23 mouse cellular contexts compared by ENCODE assay signal in the genomic region with DNA sequence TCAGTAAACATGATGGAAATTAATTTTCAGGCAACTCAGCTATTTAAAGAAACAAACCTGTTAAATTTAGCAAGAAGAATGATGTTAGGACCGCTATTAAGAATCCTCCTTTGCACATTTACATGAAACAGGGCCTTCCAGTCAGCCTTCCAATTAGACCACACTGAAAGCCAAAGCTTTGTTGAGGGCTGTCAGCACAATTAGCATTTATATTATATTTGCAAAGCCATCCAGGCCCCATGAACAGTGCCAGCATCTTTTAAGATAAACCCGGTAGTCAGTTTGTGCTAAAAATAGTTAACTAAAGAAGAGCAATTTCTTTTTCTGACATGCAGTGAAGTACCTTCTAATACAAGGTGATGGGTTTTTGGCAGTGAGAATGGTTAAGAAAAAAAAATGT.
DNase-seq lines count a peak whose midpoint lies in the region; ATAC-seq lines count a peak whose summit lies in the region.
"Had no signal": no experiment of that assay in that cellular context is flagged by ENCODE, and none has a peak within 500 bp of the region (broad histone marks: within the 10 kb centered on the region; RNA-seq: fewer than 3 reads in every experiment).

No protein-coding gene starts in this region.

- no peak for DNase-seq in forebrain, embryonic 11.5 days (ENCODE audit: low spot score)
- no peak for DNase-seq in midbrain, embryonic 11.5 days (ENCODE audit: low spot score, missing footprints)
- DNase-seq in midbrain, embryonic 10.5 days (ENCODE audit: low spot score), result no peak
- peak; percentile 76 for DNase-seq in retina, postnatal 1 day
- DNase-seq in thymus, postnatal 0 days (ENCODE audit: low spot score), result no peak
- DNase-seq in left cerebral cortex, adult 18-20 months (ENCODE audit: low spot score in 2 of 2), result no peak
- DNase-seq: adrenal gland, adult 2 months; cerebellum, adult 8-10 months; gastrocnemius, postnatal 25 days; kidney, adult 18-20 months; kidney, postnatal 4 days; liver, embryonic 13.5 days; lung, adult 2 months; lung, postnatal 36 days; thymus, postnatal 4 days had no signal

- peaks cover 3% of the 10 kb centered on the region; the same call in 1 of the 2 replicates for H3K4me1 ChIP-seq in forebrain, embryonic 12.5 days
- no peaks in the 10 kb centered on the region for H3K4me1 ChIP-seq in forebrain, embryonic 11.5 days (replicated peaks; ENCODE audit: control insufficient read depth, insufficient read depth, low read length)
- H3K4me1 ChIP-seq in midbrain, embryonic 11.5 days (ENCODE audit: control insufficient read depth, insufficient read depth, low read length), result no peaks in the 10 kb centered on the region
- no peaks in the 10 kb centered on the region for H3K4me1 ChIP-seq in midbrain, embryonic 10.5 days
- H3K4me1 ChIP-seq in midbrain, embryonic 13.5 days (replicated peaks), result no peaks in the 10 kb centered on the region
- H3K4me1 ChIP-seq: embryonic facial prominence, embryonic 15.5 days; heart, embryonic 10.5 days; liver, embryonic 13.5 days; megakaryocyte, embryonic 14.5 days; neural tube, embryonic 12.5 days; stomach, embryonic 15.5 days had no signal

- no peak overlapping the region for H3K27ac ChIP-seq in forebrain, embryonic 12.5 days
- no peak overlapping the region for H3K27ac ChIP-seq in forebrain, embryonic 11.5 days (ENCODE audit: low read depth, low read length)
- no peak overlapping the region for H3K27ac ChIP-seq in midbrain, embryonic 11.5 days (ENCODE audit: low read depth, low read length)
- no peak overlapping the region for H3K27ac ChIP-seq in midbrain, embryonic 10.5 days (replicated peaks)
- H3K27ac ChIP-seq in midbrain, embryonic 13.5 days, result no peak overlapping the region
- H3K27ac ChIP-seq: embryonic facial prominence, embryonic 15.5 days; heart, embryonic 10.5 days; left cerebral cortex, adult 2 months; liver, embryonic 13.5 days; neural tube, embryonic 12.5 days; stomach, embryonic 15.5 days had no signal

- H3K27me3 ChIP-seq in forebrain, embryonic 12.5 days, result no peaks in the 10 kb centered on the region
- no peaks in the 10 kb centered on the region for H3K27me3 ChIP-seq in forebrain, embryonic 11.5 days (ENCODE audit: control insufficient read depth, insufficient read depth, low read length)
- no peaks in the 10 kb centered on the region for H3K27me3 ChIP-seq in midbrain, embryonic 11.5 days (ENCODE audit: control insufficient read depth, insufficient read depth, low read length)
- no peaks in the 10 kb centered on the region for H3K27me3 ChIP-seq in midbrain, embryonic 10.5 days (ENCODE audit: low read depth, poor library complexity, severe bottlenecking)
- H3K27me3 ChIP-seq in midbrain, embryonic 13.5 days, result no peaks in the 10 kb centered on the region
- H3K27me3 ChIP-seq: embryonic facial prominence, embryonic 15.5 days; liver, embryonic 13.5 days; megakaryocyte, embryonic 14.5 days; neural tube, embryonic 12.5 days; stomach, embryonic 15.5 days had no signal

- H3K9me3 ChIP-seq in forebrain, embryonic 12.5 days, result no peaks in the 10 kb centered on the region
- H3K9me3 ChIP-seq in forebrain, embryonic 11.5 days (ENCODE audit: control insufficient read depth, low read length), result no peaks in the 10 kb centered on the region
- no peaks in the 10 kb centered on the region for H3K9me3 ChIP-seq in midbrain, embryonic 11.5 days (ENCODE audit: control insufficient read depth, low read length)
- no peaks in the 10 kb centered on the region for H3K9me3 ChIP-seq in midbrain, embryonic 10.5 days (replicated peaks)
- no peaks in the 10 kb centered on the region for H3K9me3 ChIP-seq in midbrain, embryonic 13.5 days
- H3K9me3 ChIP-seq: embryonic facial prominence, embryonic 15.5 days; heart, embryonic 10.5 days; liver, embryonic 13.5 days; megakaryocyte, embryonic 14.5 days; neural tube, embryonic 12.5 days; stomach, embryonic 15.5 days had no signal

- ATAC-seq in forebrain, embryonic 12.5 days (ENCODE audit: low FRiP score), result 0 out of 2 replicates have a peak, but pooled peaks have one; percentile 36
- ATAC-seq in forebrain, embryonic 11.5 days (replicated peaks; ENCODE audit: low FRiP score), result no peak
- ATAC-seq in midbrain, embryonic 11.5 days (ENCODE audit: low FRiP score), result 0 out of 2 replicates have a peak, but pooled peaks have one; percentile 50
- peak; percentile 67 for ATAC-seq in midbrain, embryonic 13.5 days

- H3K36me3 ChIP-seq in forebrain, embryonic 12.5 days (replicated peaks), result no peaks in the 10 kb centered on the region
- H3K36me3 ChIP-seq in forebrain, embryonic 11.5 days (ENCODE audit: control insufficient read depth, insufficient read depth, low read length), result no peaks in the 10 kb centered on the region
- no peaks in the 10 kb centered on the region for H3K36me3 ChIP-seq in midbrain, embryonic 11.5 days (ENCODE audit: control insufficient read depth, insufficient read depth, low read length)
- H3K36me3 ChIP-seq in midbrain, embryonic 10.5 days, result no peaks in the 10 kb centered on the region
- no peaks in the 10 kb centered on the region for H3K36me3 ChIP-seq in midbrain, embryonic 13.5 days
- H3K36me3 ChIP-seq: embryonic facial prominence, embryonic 15.5 days; heart, embryonic 10.5 days; liver, embryonic 13.5 days; neural tube, embryonic 12.5 days; stomach, embryonic 15.5 days had no signal

- no peak overlapping the region for H3K4me3 ChIP-seq in forebrain, embryonic 12.5 days (replicated peaks)
- no peak overlapping the region for H3K4me3 ChIP-seq in forebrain, embryonic 11.5 days (ENCODE audit: low read depth, low read length)
- H3K4me3 ChIP-seq in midbrain, embryonic 11.5 days (ENCODE audit: low read depth, low read length), result no peak overlapping the region
- H3K4me3 ChIP-seq in midbrain, embryonic 10.5 days, result no peak overlapping the region
- no peak overlapping the region for H3K4me3 ChIP-seq in midbrain, embryonic 13.5 days (replicated peaks)
- H3K4me3 ChIP-seq: embryonic facial prominence, embryonic 15.5 days; heart, embryonic 10.5 days; left cerebral cortex, adult 2 months; liver, embryonic 13.5 days; megakaryocyte, embryonic 14.5 days; neural tube, embryonic 12.5 days; stomach, embryonic 15.5 days had no signal

- H3K4me2 ChIP-seq in forebrain, embryonic 12.5 days, result no peak overlapping the region
- H3K4me2 ChIP-seq in forebrain, embryonic 11.5 days (ENCODE audit: low read depth, low read length, severe bottlenecking), result no peak overlapping the region
- no peak overlapping the region for H3K4me2 ChIP-seq in midbrain, embryonic 11.5 days
- H3K4me2 ChIP-seq in midbrain, embryonic 13.5 days (replicated peaks), result no peak overlapping the region
- H3K4me2 ChIP-seq: embryonic facial prominence, embryonic 15.5 days; liver, embryonic 13.5 days; neural tube, embryonic 12.5 days; stomach, embryonic 15.5 days had no signal

- WGBS in forebrain, embryonic 12.5 days, result 29% methylated on average over 2 of the region's 2 CpGs
- WGBS in forebrain, embryonic 11.5 days, result 53% methylated on average over 2 of the region's 2 CpGs
- WGBS in midbrain, embryonic 11.5 days, result 64% methylated on average over 2 of the region's 2 CpGs
- WGBS in midbrain, embryonic 10.5 days, result 79% methylated on average over 2 of the region's 2 CpGs
- 43% methylated on average over 2 of the region's 2 CpGs for WGBS in midbrain, embryonic 13.5 days

- no peak overlapping the region for H3K9ac ChIP-seq in forebrain, embryonic 12.5 days
- H3K9ac ChIP-seq in forebrain, embryonic 11.5 days (ENCODE audit: low read length), result no peak overlapping the region
- H3K9ac ChIP-seq in midbrain, embryonic 11.5 days (ENCODE audit: low read length), result no peak overlapping the region
- H3K9ac ChIP-seq in midbrain, embryonic 13.5 days (replicated peaks), result no peak overlapping the region
- H3K9ac ChIP-seq: embryonic facial prominence, embryonic 15.5 days; liver, embryonic 13.5 days; neural tube, embryonic 12.5 days; stomach, embryonic 15.5 days had no signal
